Mouse (Mus musculus): ENCODE measurements around the gene Astn1. TPM values are rescaled to one million over a fixed set of nuclear protein-coding genes. Genes with fewer than 3 reads are reported as not detected.

The Astn1 gene
- polyA plus RNA-seq, 1 experiment = 0.46 TPM

GRCm38 (mm10) chr1:158364461-158364860 is 2.4 kb downstream of the Astn1 start:
- Histone ChIP-seq H3K4me1 (ENCODE audit: control insufficient read depth, insufficient read depth, low read length) (no peaks in the 10 kb centered on the region), H3K27ac (ENCODE audit: insufficient read depth, low read length) (no peak overlapping the region), H3K4me3 (ENCODE audit: insufficient read depth, low read length) (no peak overlapping the region)
- TF ChIP-seq POLR2A (IDR thresholded peaks at IDR 0.05; ENCODE audit: low read depth, low read length) (no peak), CTCF (IDR thresholded peaks at IDR 0.05; ENCODE audit: borderline replicate concordance, insufficient read depth, low read length) (no peak)

DNA sequence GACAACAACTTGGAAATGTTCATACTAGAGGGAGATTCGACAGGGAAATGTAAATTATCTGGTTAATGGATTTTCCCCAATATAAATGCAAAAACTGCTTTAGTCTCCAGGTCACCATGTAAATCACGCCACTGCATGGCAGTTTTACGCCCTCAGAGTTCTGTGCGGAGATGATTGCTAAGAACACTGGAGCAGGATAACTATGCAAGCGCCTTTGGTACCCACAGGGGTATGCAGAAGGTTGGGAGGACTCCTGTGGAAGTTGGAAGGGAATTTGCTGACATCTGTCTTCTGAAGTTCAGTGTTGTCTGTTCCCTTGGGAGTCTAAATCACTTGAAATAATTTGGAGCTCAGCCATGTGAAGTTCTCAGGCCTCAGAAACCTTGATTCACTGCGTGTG is 20.2 kb downstream of the Astn1 start:
- Histone ChIP-seq H3K27ac (ENCODE audit: insufficient read depth, low read length) (no peak overlapping the region), H3K4me3 (ENCODE audit: insufficient read depth, low read length) (no peak overlapping the region), H3K4me1 (ENCODE audit: control insufficient read depth, insufficient read depth, low read length) (no peaks in the 10 kb centered on the region)
- TF ChIP-seq POLR2A (IDR thresholded peaks at IDR 0.05; ENCODE audit: low read depth, low read length) (no peak), CTCF (IDR thresholded peaks at IDR 0.05; ENCODE audit: borderline replicate concordance, insufficient read depth, low read length) (no peak)

DNA sequence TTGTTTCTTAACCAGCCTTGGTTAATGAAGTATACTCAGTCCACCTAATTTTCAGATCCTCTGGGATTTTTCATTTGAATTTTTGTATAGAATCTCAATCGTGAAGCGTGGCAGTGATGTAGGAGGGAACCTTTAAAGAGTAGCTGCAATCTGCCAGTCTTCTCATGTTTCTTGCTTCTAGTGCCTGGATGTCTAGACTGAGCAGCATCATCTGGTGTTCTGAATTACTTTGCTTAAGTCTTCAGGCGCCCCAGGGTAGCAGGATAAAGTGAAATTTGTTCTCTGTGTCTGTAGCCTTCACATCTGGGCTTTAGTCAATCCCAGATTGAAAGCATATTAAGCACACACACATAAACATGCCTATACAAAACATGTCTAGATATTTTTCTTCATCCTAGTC is 21.1 kb downstream of the Astn1 start:
- H3K4me1 ChIP-seq (ENCODE audit: control insufficient read depth, insufficient read depth, low read length) = no peaks in the 10 kb centered on the region
- H3K4me3 ChIP-seq (ENCODE audit: insufficient read depth, low read length) = no peak overlapping the region
- no peak overlapping the region for H3K27ac ChIP-seq (ENCODE audit: insufficient read depth, low read length)
- no peak for TF ChIP-seq CTCF (IDR thresholded peaks at IDR 0.05; ENCODE audit: borderline replicate concordance, insufficient read depth, low read length)
- TF ChIP-seq POLR2A (IDR thresholded peaks at IDR 0.05; ENCODE audit: low read depth, low read length) = no peak

DNA sequence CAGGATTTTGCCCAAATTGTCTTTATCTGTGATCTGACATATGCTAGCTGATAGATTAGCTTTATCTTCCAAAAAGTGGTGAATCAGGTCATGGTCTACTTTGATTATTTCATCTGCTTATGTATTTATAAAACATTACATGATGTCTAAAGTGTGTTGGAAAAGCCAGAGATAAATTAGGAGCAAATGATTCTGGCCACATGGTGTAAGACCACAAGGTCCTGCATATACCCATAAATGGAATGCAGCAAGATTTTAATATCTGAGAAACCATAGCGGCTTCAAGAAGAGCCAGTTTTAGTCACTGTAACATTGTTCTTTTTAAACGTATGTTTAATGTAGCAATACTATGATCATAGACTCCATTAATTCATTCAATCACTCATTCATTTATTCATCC is 23.2 kb downstream of the Astn1 start:
- Histone ChIP-seq H3K27ac (ENCODE audit: insufficient read depth, low read length) (no peak overlapping the region), H3K4me3 (ENCODE audit: insufficient read depth, low read length) (no peak overlapping the region), H3K4me1 (ENCODE audit: control insufficient read depth, insufficient read depth, low read length) (no peaks in the 10 kb centered on the region)
- TF ChIP-seq CTCF (IDR thresholded peaks at IDR 0.05; ENCODE audit: borderline replicate concordance, insufficient read depth, low read length) = no peak

DNA sequence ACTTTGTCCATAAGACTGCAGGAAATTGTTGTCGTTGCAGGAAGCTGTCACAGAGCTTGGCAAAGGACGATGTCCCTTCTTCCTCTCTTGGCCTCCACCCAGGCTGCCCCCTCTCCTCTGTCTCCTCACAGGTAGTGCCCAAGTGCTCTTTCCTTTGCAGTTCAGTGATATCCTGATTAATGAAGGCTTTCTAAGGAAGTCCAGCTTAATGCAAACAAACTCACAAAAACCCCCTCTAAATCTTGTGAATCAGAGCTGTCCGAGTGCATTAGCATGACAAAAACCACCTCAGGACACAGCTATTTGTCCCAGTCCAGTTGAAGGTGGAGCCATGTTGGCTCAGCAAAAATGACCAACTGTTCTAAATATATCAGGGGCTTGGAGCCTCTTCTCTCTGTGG is 24.7 kb downstream of the Astn1 start:
- no peak overlapping the region for H3K4me3 ChIP-seq (ENCODE audit: insufficient read depth, low read length)
- TF ChIP-seq CTCF (IDR thresholded peaks at IDR 0.05; ENCODE audit: borderline replicate concordance, insufficient read depth, low read length) (no peak), POLR2A (IDR thresholded peaks at IDR 0.05; ENCODE audit: low read depth, low read length) (no peak)
- no peak overlapping the region for H3K27ac ChIP-seq (ENCODE audit: insufficient read depth, low read length)
- H3K4me1 ChIP-seq (ENCODE audit: control insufficient read depth, insufficient read depth, low read length) = no peaks in the 10 kb centered on the region

DNA sequence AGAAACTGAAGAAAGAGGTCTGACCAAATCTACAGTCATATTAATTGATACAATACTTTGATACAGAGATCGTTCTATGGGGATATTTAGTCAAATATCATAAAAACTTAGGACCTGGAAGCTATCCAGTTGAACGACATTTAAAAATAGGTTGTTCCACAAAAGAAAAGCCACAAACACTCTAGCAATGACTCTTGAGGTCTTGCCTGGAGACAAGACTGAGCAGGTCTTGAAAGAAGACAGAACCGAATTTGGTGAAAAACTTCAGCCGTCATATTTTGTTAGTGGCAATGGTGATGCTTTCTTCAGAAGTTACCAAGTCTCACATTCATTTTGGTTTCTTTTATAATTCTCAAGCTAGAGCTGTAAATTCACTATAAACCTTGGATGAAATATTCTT is 26.9 kb downstream of the Astn1 start:
- TF ChIP-seq CTCF (IDR thresholded peaks at IDR 0.05; ENCODE audit: borderline replicate concordance, insufficient read depth, low read length) = no peak
- TF ChIP-seq POLR2A (IDR thresholded peaks at IDR 0.05; ENCODE audit: low read depth, low read length) = no peak
- H3K27ac ChIP-seq (ENCODE audit: insufficient read depth, low read length) = no peak overlapping the region
- H3K4me1 ChIP-seq (ENCODE audit: control insufficient read depth, insufficient read depth, low read length) = no peaks in the 10 kb centered on the region
- no peak overlapping the region for H3K4me3 ChIP-seq (ENCODE audit: insufficient read depth, low read length)

DNA sequence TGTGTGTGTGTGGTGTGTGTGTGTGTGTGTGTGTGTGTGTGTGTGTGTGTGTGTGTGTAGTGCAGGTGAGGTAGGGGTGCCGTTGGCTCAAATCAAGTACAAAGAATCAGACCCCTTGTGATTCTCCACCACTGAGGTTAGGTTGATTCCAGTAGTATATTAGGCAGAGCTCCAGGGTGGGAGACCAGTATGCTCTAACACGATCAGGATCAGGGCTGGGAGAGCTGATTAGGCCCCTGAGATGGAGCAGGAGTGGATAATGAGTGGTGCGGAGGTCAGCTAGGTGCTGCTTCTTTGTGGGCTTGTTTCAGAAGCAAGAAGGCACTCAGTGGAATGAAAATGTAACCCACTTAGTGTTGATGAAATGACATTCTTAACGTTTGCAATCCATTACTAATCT is 28.6 kb downstream of the Astn1 start:
- Histone ChIP-seq H3K4me3 (ENCODE audit: insufficient read depth, low read length) (no peak overlapping the region), H3K27ac (ENCODE audit: insufficient read depth, low read length) (no peak overlapping the region), H3K4me1 (ENCODE audit: control insufficient read depth, insufficient read depth, low read length) (no peaks in the 10 kb centered on the region)
- no peak for TF ChIP-seq POLR2A (IDR thresholded peaks at IDR 0.05; ENCODE audit: low read depth, low read length)
- TF ChIP-seq CTCF (IDR thresholded peaks at IDR 0.05; ENCODE audit: borderline replicate concordance, insufficient read depth, low read length) = no peak

- no peak overlapping the region for H3K4me3 ChIP-seq (ENCODE audit: insufficient read depth, low read length)
- H3K4me1 ChIP-seq (ENCODE audit: control insufficient read depth, insufficient read depth, low read length) = no peaks in the 10 kb centered on the region
- TF ChIP-seq POLR2A (IDR thresholded peaks at IDR 0.05; ENCODE audit: low read depth, low read length) (no peak), CTCF (IDR thresholded peaks at IDR 0.05; ENCODE audit: borderline replicate concordance, insufficient read depth, low read length) (no peak)
- H3K27ac ChIP-seq (ENCODE audit: insufficient read depth, low read length) = no peak overlapping the region
Observed at GRCm38 (mm10) chr1:158397058-158397457, 35.0 kb downstream of the Astn1 start.

GRCm38 (mm10) chr1:158400898-158401297 is 38.8 kb downstream of the Astn1 start:
- Histone ChIP-seq H3K4me1 (ENCODE audit: control insufficient read depth, insufficient read depth, low read length) (no peaks in the 10 kb centered on the region), H3K27ac (ENCODE audit: insufficient read depth, low read length) (no peak overlapping the region), H3K4me3 (ENCODE audit: insufficient read depth, low read length) (no peak overlapping the region)
- TF ChIP-seq CTCF (IDR thresholded peaks at IDR 0.05; ENCODE audit: borderline replicate concordance, insufficient read depth, low read length) = no peak
- TF ChIP-seq POLR2A (IDR thresholded peaks at IDR 0.05; ENCODE audit: low read depth, low read length) = no peak

DNA sequence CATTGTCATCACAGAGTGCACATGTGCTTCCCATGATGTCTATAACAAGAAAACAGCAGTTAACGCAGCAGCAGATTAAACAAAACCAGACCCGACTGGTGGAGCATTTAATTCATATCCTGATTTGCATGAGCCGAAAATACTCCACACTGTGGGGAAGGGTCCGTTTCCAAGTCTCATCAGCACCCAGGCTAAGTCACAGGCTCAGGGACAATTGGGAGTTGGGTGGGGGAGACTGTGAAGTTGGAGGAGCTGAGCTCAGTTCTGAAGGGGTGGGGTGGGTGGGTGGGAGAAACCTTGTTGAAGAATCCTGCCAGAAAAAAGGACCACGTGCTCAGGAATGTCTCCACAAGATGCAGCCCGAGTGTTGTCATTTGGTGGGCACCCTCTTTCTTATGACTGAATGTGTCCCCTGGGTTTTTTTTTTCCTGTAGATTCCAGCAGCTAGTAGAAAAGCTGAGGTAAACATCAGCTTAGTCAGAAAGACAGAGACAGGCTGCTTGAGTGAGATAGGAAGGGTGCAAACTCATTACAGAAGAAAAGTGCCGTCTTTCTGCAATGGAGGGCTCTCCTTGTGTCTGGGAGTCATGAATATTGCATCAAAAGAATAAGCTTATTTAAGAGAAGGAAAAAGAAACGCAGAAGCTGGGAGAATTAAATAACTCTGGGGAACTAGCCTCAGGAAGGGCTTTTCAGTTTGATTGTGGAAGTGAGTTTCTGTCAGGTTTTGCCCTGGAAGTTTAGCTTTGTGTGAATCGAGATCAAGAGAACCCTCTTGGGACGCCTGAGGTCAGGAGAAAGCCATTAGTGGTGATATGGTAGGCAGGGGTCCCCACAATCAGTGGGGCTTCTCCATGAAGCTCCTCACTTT is 44.1 kb downstream of the Astn1 start:
- TF ChIP-seq POLR2A (IDR thresholded peaks at IDR 0.05; ENCODE audit: low read depth, low read length) = no peak
- TF ChIP-seq CTCF (IDR thresholded peaks at IDR 0.05; ENCODE audit: borderline replicate concordance, insufficient read depth, low read length) = no peak
- Histone ChIP-seq H3K4me3 (ENCODE audit: insufficient read depth, low read length) (no peak overlapping the region), H3K27ac (ENCODE audit: insufficient read depth, low read length) (no peak overlapping the region), H3K4me1 (ENCODE audit: control insufficient read depth, insufficient read depth, low read length) (no peaks in the 10 kb centered on the region)
